Mouse (Mus musculus): Measurements from ENCODE around the gene Nprl2. TPM values are rescaled to one million over a fixed set of nuclear protein-coding genes. Genes with fewer than 3 reads are reported as not detected.
A peak's percentile ranks its signal among the peaks of the same experiment; 100 is the strongest.

The Nprl2 gene
- polyA plus RNA-seq, 1 experiment from 2014 or later: 39.7 TPM

- Histone ChIP-seq H3K4me3 (replicated peaks) (no peak overlapping the region), H3K9ac (no peak overlapping the region), H3K4me2 (0 out of 2 replicates have a peak overlapping the region, but pooled peaks have one; percentile 40), H3K27ac (peak overlapping the region; percentile 40; the same call in 1 of the 2 replicates), H3K27me3 (replicated peaks) (no peaks in the 10 kb centered on the region), H3K4me1 (peaks cover 26% of the 10 kb centered on the region), H3K36me3 (peaks cover 20% of the 10 kb centered on the region; the same call in 1 of the 2 replicates), H3K9me3 (no peaks in the 10 kb centered on the region)
- ATAC-seq (ENCODE audit: insufficient read depth, low FRiP score, low read depth): no peak
- WGBS: 88% methylated on average over 5 of the region's 5 CpGs
These were observed 44.5 kb downstream of the Nprl2 start for GRCm38 (mm10) chr9:107586504-107586903.

DNA sequence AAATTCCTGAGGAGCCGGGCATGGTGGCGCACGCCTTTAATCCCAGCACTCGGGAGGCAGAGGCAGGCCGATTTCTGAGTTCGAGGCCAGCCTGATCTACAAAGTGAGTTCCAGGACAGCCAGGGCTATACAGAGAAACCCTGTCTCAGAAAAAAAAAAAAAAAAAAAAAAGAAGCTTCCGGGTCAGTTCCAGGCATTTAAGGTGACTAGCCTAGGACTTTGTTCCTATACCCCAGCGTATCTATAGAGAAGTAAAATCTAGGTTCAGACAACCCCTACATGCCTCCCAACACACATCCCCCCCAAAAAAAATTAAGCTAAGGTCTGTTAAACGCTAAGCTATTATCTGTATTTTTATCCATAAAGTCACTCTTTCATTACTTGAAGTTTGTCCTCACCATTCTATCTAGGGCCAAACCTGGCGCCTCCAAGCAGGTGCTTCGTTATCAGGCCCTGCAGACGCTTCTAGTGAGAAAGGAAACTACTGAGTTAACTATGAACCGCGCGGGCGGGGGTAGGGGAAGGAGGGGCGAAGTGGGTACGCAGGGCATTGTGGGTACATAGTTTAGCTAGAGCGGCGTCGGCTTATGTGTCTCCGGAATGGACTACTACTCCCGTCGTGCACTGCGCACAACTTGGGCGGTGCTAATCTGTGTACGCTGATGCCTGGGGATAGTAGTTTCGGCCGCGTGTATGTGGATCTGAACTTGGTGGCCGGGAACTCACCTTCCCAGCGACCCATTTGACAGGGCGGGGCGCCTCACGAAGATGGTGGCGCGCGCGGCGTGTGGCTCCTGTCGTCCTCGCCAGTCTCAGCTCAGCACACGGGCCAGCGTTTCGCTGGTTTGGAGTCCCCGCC is 45.2 kb downstream of the Nprl2 start, which contains the start of gene Ifrd2:
Gene Ifrd2 (plus strand): TSS at position 669 of the 859 bp plus-strand sequence.
- Histone ChIP-seq H3K9me3 (no peaks in the 10 kb centered on the region), H3K9ac (peak within 1 kb of the TSS; percentile 73), H3K27ac (peak within 1 kb of the TSS; percentile 62), H3K27me3 (replicated peaks) (no peaks in the 10 kb centered on the region), H3K4me3 (replicated peaks) (peak within 1 kb of the TSS; percentile 78), H3K4me1 (peaks cover 20% of the 10 kb centered on the region), H3K36me3 (peaks cover 25% of the 10 kb centered on the region), H3K4me2 (peak within 1 kb of the TSS; percentile 83)
- ATAC-seq (ENCODE audit: insufficient read depth, low FRiP score, low read depth): peak; percentile 97
- 12% methylated on average over 46 of the region's 46 CpGs for WGBS

DNA sequence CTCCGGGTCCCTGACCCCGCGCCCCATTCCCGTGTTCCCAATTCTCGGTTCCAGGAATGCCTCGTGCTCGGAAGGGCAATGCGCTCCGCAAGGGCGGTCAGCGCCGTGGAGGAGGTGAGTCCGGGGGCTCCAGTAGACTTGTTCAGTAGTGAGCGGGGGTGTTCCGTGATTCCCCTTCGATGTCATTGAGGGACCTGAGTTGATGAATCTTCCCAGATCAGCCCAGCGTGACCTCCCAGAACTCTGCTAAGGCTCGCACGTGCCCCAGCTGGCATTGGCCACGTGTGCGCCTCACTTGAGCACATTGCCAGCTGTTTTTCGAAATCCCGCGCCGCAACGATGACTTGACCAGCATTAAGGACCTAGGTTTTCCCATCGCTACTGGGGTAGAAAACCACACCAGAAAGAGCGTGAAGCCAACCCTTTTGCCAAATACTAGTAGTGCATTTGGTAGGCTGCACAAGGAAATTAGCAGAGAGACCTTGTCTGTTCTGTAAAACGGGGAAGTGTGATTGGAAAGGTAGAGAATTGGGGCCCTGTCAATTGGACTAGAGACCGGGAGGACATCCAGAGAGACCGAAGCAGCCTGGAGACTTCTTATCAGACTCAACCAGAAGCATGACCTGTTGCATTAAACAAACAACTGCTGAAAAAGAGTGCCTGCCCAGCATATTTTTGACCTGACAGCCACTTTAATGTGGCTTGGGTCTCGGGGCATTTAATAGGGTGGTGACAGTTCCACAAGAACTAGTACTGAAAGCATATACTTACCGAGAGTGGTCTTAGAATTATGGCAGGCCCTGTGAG is 46.0 kb downstream of the Nprl2 start:
- Histone ChIP-seq H3K27me3 (replicated peaks) (no peaks in the 10 kb centered on the region), H3K4me3 (replicated peaks) (peak overlapping the region; percentile 78), H3K9me3 (no peaks in the 10 kb centered on the region), H3K27ac (peak overlapping the region; percentile 62), H3K4me1 (peaks cover 17% of the 10 kb centered on the region), H3K36me3 (peaks cover 29% of the 10 kb centered on the region), H3K9ac (peak overlapping the region; percentile 73), H3K4me2 (peak overlapping the region; percentile 83)
- no peak for ATAC-seq (ENCODE audit: insufficient read depth, low FRiP score, low read depth)
- WGBS: 3% methylated on average over 33 of the region's 33 CpGs

- Histone ChIP-seq H3K4me1 (peaks cover 17% of the 10 kb centered on the region), H3K27ac (peak overlapping the region; percentile 57), H3K27me3 (replicated peaks) (no peaks in the 10 kb centered on the region), H3K36me3 (peaks cover 36% of the 10 kb centered on the region), H3K4me2 (peak overlapping the region; percentile 83), H3K4me3 (replicated peaks) (no peak overlapping the region), H3K9me3 (no peaks in the 10 kb centered on the region), H3K9ac (no peak overlapping the region)
- ATAC-seq (ENCODE audit: insufficient read depth, low FRiP score, low read depth): peak; percentile 24; the same call in 1 of the 2 replicates
- WGBS: 71% methylated on average over 25 of the region's 25 CpGs
These were observed 48.2 kb downstream of the Nprl2 start for GRCm38 (mm10) chr9:107590058-107590772.

GRCm38 (mm10) chr9:107590773-107591060 is 48.7 kb downstream of the Nprl2 start:
- ATAC-seq (ENCODE audit: insufficient read depth, low FRiP score, low read depth): no peak
- Histone ChIP-seq H3K4me2 (no peak overlapping the region; the same call in 1 of the 2 replicates), H3K9me3 (no peaks in the 10 kb centered on the region), H3K36me3 (peaks cover 36% of the 10 kb centered on the region), H3K27me3 (replicated peaks) (no peaks in the 10 kb centered on the region), H3K4me1 (peaks cover 17% of the 10 kb centered on the region), H3K9ac (no peak overlapping the region), H3K27ac (peak overlapping the region; percentile 57; the same call in 1 of the 2 replicates), H3K4me3 (replicated peaks) (no peak overlapping the region)
- WGBS: 86% methylated on average over 6 of the region's 6 CpGs

DNA sequence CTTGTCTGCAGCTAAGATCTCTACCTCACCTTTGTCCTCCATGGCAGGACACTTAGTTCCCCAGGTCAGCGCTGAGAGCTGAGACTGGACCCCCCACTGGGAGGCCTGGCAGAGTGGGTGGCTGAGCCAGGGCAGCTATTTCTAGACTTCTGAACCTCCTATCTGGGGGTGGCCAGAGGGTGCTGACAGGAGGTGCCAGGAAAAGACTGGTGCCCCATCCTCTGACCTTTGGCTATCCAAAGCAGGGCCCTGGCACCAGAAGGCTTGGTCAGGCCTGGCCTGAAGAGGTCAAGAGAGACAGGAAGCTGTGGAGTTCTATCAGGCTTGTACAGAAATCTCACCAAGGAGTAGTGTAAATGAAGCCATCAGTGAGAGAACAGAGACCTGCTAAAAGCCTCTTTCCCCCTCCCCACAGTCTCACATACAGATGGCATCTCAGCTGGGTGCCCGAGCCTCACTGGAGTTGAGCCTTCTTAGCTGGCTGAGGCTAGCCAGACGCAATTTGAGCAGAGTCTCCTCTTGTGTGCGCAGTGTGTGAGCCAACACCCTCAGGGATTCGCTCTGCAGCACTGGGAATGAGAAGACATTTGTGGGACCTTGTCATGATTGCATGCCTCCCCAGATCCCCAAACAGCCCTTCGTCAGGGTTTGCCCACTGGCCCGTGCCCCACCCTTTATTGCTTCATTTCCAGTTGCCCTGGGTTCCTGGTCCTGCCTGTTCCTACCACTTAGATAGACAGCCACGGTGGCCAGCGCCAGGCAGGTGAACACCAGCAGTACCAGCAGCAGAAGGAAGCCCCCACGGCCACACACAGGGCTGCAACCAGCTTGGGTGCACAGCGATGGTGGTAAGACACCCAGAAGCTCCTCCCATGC is 51.3 kb downstream of the Nprl2 start:
- H3K9me3 ChIP-seq: no peaks in the 10 kb centered on the region
- no peak for ATAC-seq (ENCODE audit: insufficient read depth, low FRiP score, low read depth)
- no peak overlapping the region for H3K9ac ChIP-seq
- peaks cover 12% of the 10 kb centered on the region for H3K4me1 ChIP-seq
- 84% methylated on average over 11 of the region's 11 CpGs for WGBS
- H3K4me3 ChIP-seq (replicated peaks): no peak overlapping the region
- H3K27ac ChIP-seq: no peak overlapping the region
- H3K4me2 ChIP-seq: no peak overlapping the region
- H3K36me3 ChIP-seq: peaks cover 36% of the 10 kb centered on the region
- no peaks in the 10 kb centered on the region for H3K27me3 ChIP-seq (replicated peaks)

GRCm38 (mm10) chr9:107594281-107595062 is 52.4 kb downstream of the Nprl2 start:
- ATAC-seq (ENCODE audit: insufficient read depth, low FRiP score, low read depth): no peak

More at GRCm38 (mm10) chr9:107594281-107595062, 52.4 kb downstream of the Nprl2 start:
- WGBS: 75% methylated on average over 8 of the region's 8 CpGs
- Histone ChIP-seq H3K4me3 (replicated peaks) (no peak overlapping the region), H3K4me1 (0 out of 2 replicates have a peak, but pooled peaks cover under 1% of the 10 kb centered on the region), H3K27ac (no peak overlapping the region), H3K9me3 (no peaks in the 10 kb centered on the region), H3K4me2 (no peak overlapping the region), H3K9ac (no peak overlapping the region), H3K36me3 (peaks cover 36% of the 10 kb centered on the region), H3K27me3 (replicated peaks) (no peaks in the 10 kb centered on the region)

Other genes with a start within 250 kb of the Nprl2 start
- gene Cish, start 246.2 kb upstream of the Nprl2 start, polyA plus RNA-seq (2015; fragmentation: Nextera tagmentation; extraction: Ambion mirVana): 12.4 and 13.5 TPM in 2 replicates
- 10.6 and 11.5 TPM in 2 replicates for gene Hemk1, start 203.9 kb upstream of the Nprl2 start, polyA plus RNA-seq (2015; fragmentation: Nextera tagmentation; extraction: Ambion mirVana)
- 0.28 and 0.34 TPM in 2 replicates for gene 6430571L13Rik, start 201.6 kb upstream of the Nprl2 start, polyA plus RNA-seq (2015; fragmentation: Nextera tagmentation; extraction: Ambion mirVana)
- gene Cacna2d2, start 142.6 kb upstream of the Nprl2 start, polyA plus RNA-seq (2015; fragmentation: Nextera tagmentation; extraction: Ambion mirVana): 0.23 and 0.27 TPM in 2 replicates
- gene Tmem115, start 8.3 kb upstream of the Nprl2 start, polyA plus RNA-seq (2015; fragmentation: Nextera tagmentation; extraction: Ambion mirVana): 43.2 and 45.7 TPM in 2 replicates
- gene Cyb561d2, start within 50 bp of the Nprl2 start, polyA plus RNA-seq (2015; fragmentation: Nextera tagmentation; extraction: Ambion mirVana): 26.6 and 31.3 TPM in 2 replicates
- gene Zmynd10, start 5.1 kb downstream of the Nprl2 start, polyA plus RNA-seq (2015; fragmentation: Nextera tagmentation; extraction: Ambion mirVana): 0.63 and 0.94 TPM in 2 replicates
- 53.9 and 58.0 TPM in 2 replicates for gene Rassf1, start 9.3 kb downstream of the Nprl2 start, polyA plus RNA-seq (2015; fragmentation: Nextera tagmentation; extraction: Ambion mirVana)
- 42.6 and 46.1 TPM in 2 replicates for gene Tusc2, start 21.0 kb downstream of the Nprl2 start, polyA plus RNA-seq (2015; fragmentation: Nextera tagmentation; extraction: Ambion mirVana)
- 84.2 and 85.4 TPM in 2 replicates for gene Hyal2, start 25.7 kb downstream of the Nprl2 start, polyA plus RNA-seq (2015; fragmentation: Nextera tagmentation; extraction: Ambion mirVana)
- 9.2 and 10.8 TPM in 2 replicates for gene Hyal1, start 34.7 kb downstream of the Nprl2 start, polyA plus RNA-seq (2015; fragmentation: Nextera tagmentation; extraction: Ambion mirVana)
- 16.1 and 18.6 TPM in 2 replicates for gene Naa80, start 36.7 kb downstream of the Nprl2 start, polyA plus RNA-seq (2015; fragmentation: Nextera tagmentation; extraction: Ambion mirVana)
- 1.1 and 1.7 TPM in 2 replicates for gene Hyal3, start 38.6 kb downstream of the Nprl2 start, polyA plus RNA-seq (2015; fragmentation: Nextera tagmentation; extraction: Ambion mirVana)
- gene Ifrd2, start 45.4 kb downstream of the Nprl2 start, polyA plus RNA-seq (2015; fragmentation: Nextera tagmentation; extraction: Ambion mirVana): 65.1 and 68.2 TPM in 2 replicates
- gene Sema3b, start 67.0 kb downstream of the Nprl2 start, polyA plus RNA-seq (2015; fragmentation: Nextera tagmentation; extraction: Ambion mirVana): 13.2 and 16.5 TPM in 2 replicates
- gene Gnai2, start 93.1 kb downstream of the Nprl2 start, polyA plus RNA-seq (2015; fragmentation: Nextera tagmentation; extraction: Ambion mirVana): 355 and 371 TPM in 2 replicates
- 19.5 and 28.6 TPM in 2 replicates for gene Slc38a3, start 127.3 kb downstream of the Nprl2 start, polyA plus RNA-seq (2015; fragmentation: Nextera tagmentation; extraction: Ambion mirVana)
- gene Gnat1, start 137.5 kb downstream of the Nprl2 start, polyA plus RNA-seq (2015; fragmentation: Nextera tagmentation; extraction: Ambion mirVana): 1.1 and 1.9 TPM in 2 replicates
- 19.7 and 21.3 TPM in 2 replicates for gene Sema3f, start 168.2 kb downstream of the Nprl2 start, polyA plus RNA-seq (2015; fragmentation: Nextera tagmentation; extraction: Ambion mirVana)
- gene Rbm5, start 228.8 kb downstream of the Nprl2 start, polyA plus RNA-seq (2015; fragmentation: Nextera tagmentation; extraction: Ambion mirVana): 182 and 185 TPM in 2 replicates

Data from stomach, embryonic 15.5 days (tissue).